Mouse (Mus musculus) central nervous system, embryonic 18 days (tissue): ENCODE results near the gene Tubb2a. TPM values are rescaled to one million over a fixed set of nuclear protein-coding genes. Genes with fewer than 3 reads are reported as not detected.

Experiments used
- polyA plus RNA-seq: library from polyadenylated mRNA; depleted of rRNA; stranded (reverse); fragments of >200 nt; gene quantifications from 2 replicates; pipeline ENCODE4 v1.2.3, GENCODE M21; 2012; rRNA removed

Gene Tubb2a
- polyA plus RNA-seq = 5,552 and 5,589 TPM in 2 replicates

GRCm38 (mm10) chr13:34077492-34078271 lies at the start of gene Tubb2a:
TSS of gene Tubb2a (minus strand) at chr13:34078007.

GRCm38 (mm10) chr13:34037172-34038055 lies 40.4 kb downstream of the Tubb2a start, which contains the start of gene Bphl:
TSS of gene Bphl (plus strand) at chr13:34037597.

Other genes starting within 250 kb of the Tubb2a start
- gene Serpinb6e, start 234.6 kb downstream of the Tubb2a start, polyA plus RNA-seq = 0.05 TPM in 2 replicates
- gene Serpinb6c, start 172.3 kb downstream of the Tubb2a start, polyA plus RNA-seq = 0.31 and 0.35 TPM in 2 replicates
- 4.2 and 5.7 TPM in 2 replicates for gene Nqo2, start 113.3 kb downstream of the Tubb2a start, polyA plus RNA-seq
- gene Ripk1, start 75.6 kb downstream of the Tubb2a start, polyA plus RNA-seq = 3.3 and 3.8 TPM in 2 replicates
- 38.0 and 39.3 TPM in 2 replicates for gene Serpinb6a, start 75.2 kb downstream of the Tubb2a start, polyA plus RNA-seq
- gene Bphl, start 40.4 kb downstream of the Tubb2a start, polyA plus RNA-seq = 30.4 and 35.4 TPM in 2 replicates
- 9,323 and 9,673 TPM in 2 replicates for gene Tubb2b, start 52.5 kb upstream of the Tubb2a start, polyA plus RNA-seq
- gene Psmg4, start 85.0 kb upstream of the Tubb2a start, polyA plus RNA-seq = 136 TPM in 2 replicates